Mouse (Mus musculus) intestine, embryonic 15.5 days (tissue): ENCODE measurements around the gene Irgm2. TPM values are rescaled to one million over a fixed set of nuclear protein-coding genes. Genes with fewer than 3 reads are reported as not detected.
A peak's percentile ranks its signal among the peaks of the same experiment; 100 is the strongest.

Source experiments
- ATAC-seq: fragments of 200-750 bp; cut with Nextera tagmentation; 2 replicates; pipeline ENCODE4 v1.8.0; 2017; ENCODE audit warnings: moderate TSS enrichment, moderate library complexity
- H3K27ac ChIP-seq: fragments of 300-500 bp; sonication (generic); 2 replicates; pipeline ENCODE4 v1.5.1; 2015; ENCODE audit warnings: mild to moderate bottlenecking, inconsistent platforms
- H3K27me3 ChIP-seq: fragments of 300-500 bp; sonication (generic); replicated peaks from 2 replicates; pipeline ENCODE4 v1.6.1; 2015; ENCODE audit warnings: inconsistent platforms
- H3K36me3 ChIP-seq: fragments of 300-500 bp; sonication (generic); 2 replicates; pipeline ENCODE4 v1.6.1; 2015; ENCODE audit warnings: inconsistent platforms
- H3K4me1 ChIP-seq: fragments of 300-500 bp; sonication (generic); replicated peaks from 2 replicates; pipeline ENCODE4 v1.6.1; 2015; ENCODE audit warnings: inconsistent platforms
- H3K4me2 ChIP-seq: fragments of 300-500 bp; sonication (generic); replicated peaks from 2 replicates; pipeline ENCODE4 v1.6.1; 2015; ENCODE audit warnings: mild to moderate bottlenecking, inconsistent platforms
- H3K4me3 ChIP-seq: fragments of 300-500 bp; sonication (generic); replicated peaks from 2 replicates; pipeline ENCODE4 v1.5.1; 2015; ENCODE audit warnings: inconsistent platforms
- H3K9ac ChIP-seq: fragments of 300-500 bp; sonication (generic); 2 replicates; pipeline ENCODE4 v1.6.1; 2015; ENCODE audit warnings: inconsistent platforms
- H3K9me3 ChIP-seq: fragments of 300-500 bp; sonication (generic); 2 replicates; pipeline ENCODE4 v1.6.1; 2016; ENCODE audit warnings: inconsistent platforms
- WGBS: fragments of 180-500 bp; shearing (Covaris S2); methylation state at CpG from one replicate; pipeline ENCODE4 v1.1.7; 2015; 5-methylcytosine and 5-hydroxymethylcytosine counted together
- polyA plus RNA-seq: library from polyadenylated mRNA; unstranded; fragments of >200 nt; fragmentation: Nextera tagmentation; extraction: Ambion mirVana; gene quantifications from 2 replicates; pipeline ENCODE4 v1.2.1, GENCODE M21; 2015

Irgm2 gene
- polyA plus RNA-seq, 1 experiment from 2014 or later = 3.8 TPM

DNA sequence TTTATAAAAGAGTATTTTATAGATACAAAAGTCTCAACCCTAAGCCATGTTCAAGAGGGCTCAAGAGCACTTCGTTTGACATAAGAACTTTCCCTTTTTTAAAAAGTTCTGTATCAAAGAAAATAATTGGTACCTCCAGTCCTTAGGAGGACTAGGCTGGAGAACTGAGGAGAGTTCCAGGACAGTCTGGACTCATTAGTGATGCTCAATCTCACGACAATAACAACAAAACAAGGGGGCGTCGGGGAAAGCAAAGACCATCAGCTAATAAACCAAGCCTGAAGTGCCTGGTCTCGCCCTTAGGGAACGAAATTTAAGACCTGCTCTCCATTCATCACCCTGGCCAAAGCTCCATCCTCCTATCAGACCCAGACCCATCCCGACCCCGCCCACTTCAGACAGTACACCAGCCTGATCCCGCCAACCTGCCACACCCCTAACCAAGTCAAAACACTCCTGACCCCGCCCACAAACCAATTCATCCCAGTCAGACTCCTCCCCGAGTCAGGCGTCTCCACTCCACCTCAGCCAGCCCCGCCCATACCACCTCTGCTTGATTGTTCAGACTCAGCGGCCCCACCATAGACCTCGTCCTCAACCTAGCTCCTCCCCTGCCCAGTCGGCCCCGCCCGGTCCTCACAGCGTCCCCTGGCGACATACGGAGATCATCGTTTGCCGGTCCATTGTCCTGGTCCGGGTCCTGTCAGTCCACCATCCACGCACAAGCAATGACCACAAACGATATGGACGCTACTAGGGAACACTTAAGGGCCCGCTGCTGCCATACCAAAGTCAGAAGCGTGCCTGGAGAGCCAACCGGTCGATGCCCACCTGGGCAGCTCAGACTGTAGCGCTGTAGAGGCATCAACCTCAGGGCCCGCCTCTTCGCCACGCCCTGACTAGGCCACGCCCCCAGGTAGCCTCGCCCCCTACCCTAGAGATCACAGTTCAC is 39.7 kb downstream of the Irgm2 start:
- peak; percentile 97 for ATAC-seq
- WGBS = 4% methylated on average over 37 of the region's 37 CpGs
- no peaks in the 10 kb centered on the region for H3K27me3 ChIP-seq
- H3K9me3 ChIP-seq = no peaks in the 10 kb centered on the region
- H3K36me3 ChIP-seq = no peaks in the 10 kb centered on the region
- peak overlapping the region; percentile 85 for H3K4me2 ChIP-seq
- no peak overlapping the region for H3K27ac ChIP-seq
- H3K4me3 ChIP-seq = peak overlapping the region; percentile 42
- H3K4me1 ChIP-seq = peaks cover 6% of the 10 kb centered on the region; the same call in 1 of the 2 replicates
- 0 out of 2 replicates have a peak overlapping the region, but pooled peaks have one; percentile 10 for H3K9ac ChIP-seq

GRCm38 (mm10) chr11:58247294-58247693 is 47.9 kb downstream of the Irgm2 start:
- H3K27me3 ChIP-seq = no peaks in the 10 kb centered on the region
- no peak for ATAC-seq

GRCm38 (mm10) chr11:58249203-58249981 is 50.0 kb downstream of the Irgm2 start:
- H3K27me3 ChIP-seq = no peaks in the 10 kb centered on the region
- H3K9me3 ChIP-seq = no peaks in the 10 kb centered on the region
- no peaks in the 10 kb centered on the region for H3K36me3 ChIP-seq
- no peak overlapping the region for H3K27ac ChIP-seq
- H3K4me1 ChIP-seq = no peaks in the 10 kb centered on the region
- no peak overlapping the region for H3K9ac ChIP-seq
- ATAC-seq = peak; percentile 56
- WGBS = 62% methylated on average over 7 of the region's 7 CpGs
- H3K4me3 ChIP-seq = no peak overlapping the region
- no peak overlapping the region for H3K4me2 ChIP-seq

More at GRCm38 (mm10) chr11:58247294-58247693, 47.9 kb downstream of the Irgm2 start:
- Histone ChIP-seq H3K9me3 (no peaks in the 10 kb centered on the region), H3K9ac (no peak overlapping the region), H3K4me1 (no peaks in the 10 kb centered on the region), H3K4me3 (no peak overlapping the region), H3K36me3 (no peaks in the 10 kb centered on the region), H3K4me2 (no peak overlapping the region), H3K27ac (no peak overlapping the region)
- WGBS = 42% methylated on average over 4 of the region's 4 CpGs

GRCm38 (mm10) chr11:58250550-58250949 is 51.1 kb downstream of the Irgm2 start:
- Histone ChIP-seq H3K9me3 (no peaks in the 10 kb centered on the region), H3K4me2 (no peak overlapping the region), H3K36me3 (no peaks in the 10 kb centered on the region), H3K27me3 (no peaks in the 10 kb centered on the region), H3K9ac (no peak overlapping the region), H3K4me3 (no peak overlapping the region), H3K4me1 (no peaks in the 10 kb centered on the region), H3K27ac (no peak overlapping the region)
- 61% methylated on average over 5 of the region's 5 CpGs for WGBS
- ATAC-seq = no peak

- Histone ChIP-seq H3K4me1 (no peaks in the 10 kb centered on the region), H3K36me3 (no peaks in the 10 kb centered on the region), H3K27me3 (no peaks in the 10 kb centered on the region), H3K9ac (no peak overlapping the region), H3K27ac (no peak overlapping the region), H3K4me2 (no peak overlapping the region), H3K4me3 (no peak overlapping the region), H3K9me3 (no peaks in the 10 kb centered on the region)
- 93% methylated on average over 3 of the region's 3 CpGs for WGBS
- no peak for ATAC-seq
These were observed 55.0 kb downstream of the Irgm2 start for GRCm38 (mm10) chr11:58254411-58254810.

GRCm38 (mm10) chr11:58257816-58258215 is 58.4 kb downstream of the Irgm2 start:
- no peak overlapping the region for H3K4me3 ChIP-seq
- H3K4me1 ChIP-seq = no peaks in the 10 kb centered on the region
- H3K9ac ChIP-seq = no peak overlapping the region
- WGBS = 84% methylated on average over 5 of the region's 5 CpGs
- no peak overlapping the region for H3K4me2 ChIP-seq
- no peaks in the 10 kb centered on the region for H3K36me3 ChIP-seq
- ATAC-seq = no peak
- H3K27me3 ChIP-seq = no peaks in the 10 kb centered on the region
- H3K9me3 ChIP-seq = no peaks in the 10 kb centered on the region
- H3K27ac ChIP-seq = no peak overlapping the region

DNA sequence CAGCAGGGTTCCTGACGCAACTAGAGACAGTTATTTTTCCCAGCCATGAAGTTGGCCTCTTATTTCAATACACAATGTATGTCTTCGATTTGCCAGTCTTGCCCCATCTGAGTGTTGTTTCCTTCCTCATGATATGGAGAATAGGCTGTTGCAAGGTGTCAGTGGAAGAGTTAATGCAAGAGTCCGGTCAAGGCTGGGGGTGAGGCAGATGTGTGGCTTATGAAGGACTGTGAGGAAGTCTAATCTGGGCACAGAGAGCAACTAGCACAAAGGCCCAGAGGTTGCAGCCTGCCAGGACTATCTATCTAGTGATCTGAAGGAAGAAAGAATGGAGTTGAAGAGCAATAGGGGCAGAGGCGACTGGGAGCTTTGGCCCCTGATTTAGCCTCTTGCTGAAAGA is 60.7 kb downstream of the Irgm2 start:
- Histone ChIP-seq H3K9me3 (no peaks in the 10 kb centered on the region), H3K27ac (no peak overlapping the region), H3K36me3 (no peaks in the 10 kb centered on the region), H3K4me2 (no peak overlapping the region), H3K4me3 (no peak overlapping the region), H3K9ac (no peak overlapping the region), H3K4me1 (no peaks in the 10 kb centered on the region), H3K27me3 (no peaks in the 10 kb centered on the region)
- WGBS = 88% methylated on average over 4 of the region's 4 CpGs
- ATAC-seq = no peak

- H3K27me3 ChIP-seq = no peaks in the 10 kb centered on the region
- H3K27ac ChIP-seq = no peak overlapping the region
- H3K9ac ChIP-seq = no peak overlapping the region
- H3K36me3 ChIP-seq = no peaks in the 10 kb centered on the region
- no peaks in the 10 kb centered on the region for H3K9me3 ChIP-seq
- WGBS = 85% methylated on average over 4 of the region's 4 CpGs
- ATAC-seq = no peak
- no peak overlapping the region for H3K4me2 ChIP-seq
- no peaks in the 10 kb centered on the region for H3K4me1 ChIP-seq
- no peak overlapping the region for H3K4me3 ChIP-seq
These were observed 62.4 kb downstream of the Irgm2 start for GRCm38 (mm10) chr11:58261826-58262225.

GRCm38 (mm10) chr11:58262336-58262735 is 62.9 kb downstream of the Irgm2 start:
- no peak overlapping the region for H3K4me2 ChIP-seq
- H3K27ac ChIP-seq = no peak overlapping the region
- H3K27me3 ChIP-seq = no peaks in the 10 kb centered on the region
- H3K9me3 ChIP-seq = no peaks in the 10 kb centered on the region
- H3K4me3 ChIP-seq = no peak overlapping the region
- no peak overlapping the region for H3K9ac ChIP-seq
- no peaks in the 10 kb centered on the region for H3K36me3 ChIP-seq
- no peaks in the 10 kb centered on the region for H3K4me1 ChIP-seq
- no peak for ATAC-seq
- 85% methylated on average over 3 of the region's 3 CpGs for WGBS

DNA sequence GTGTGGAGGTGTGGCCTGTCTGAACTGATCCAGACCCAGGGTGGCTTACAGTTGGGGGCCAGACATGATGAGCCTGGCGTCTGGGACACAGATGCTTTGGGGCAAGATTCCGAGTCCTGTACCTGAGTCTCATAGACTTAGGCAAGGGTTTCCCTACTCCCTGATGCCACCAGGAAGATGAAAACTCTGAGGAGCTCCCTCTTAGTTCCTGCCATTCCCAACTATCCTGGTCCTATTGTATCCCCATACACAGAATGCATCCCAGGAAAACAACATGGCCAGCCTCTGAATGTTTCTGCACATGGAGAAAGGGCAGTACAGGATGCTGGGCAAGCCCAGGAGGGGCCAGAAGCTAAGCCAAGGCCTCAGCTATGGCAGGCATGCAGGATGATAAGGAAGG is 64.1 kb downstream of the Irgm2 start:
- Histone ChIP-seq H3K4me3 (no peak overlapping the region), H3K9me3 (no peaks in the 10 kb centered on the region), H3K4me2 (no peak overlapping the region), H3K36me3 (no peaks in the 10 kb centered on the region), H3K9ac (no peak overlapping the region), H3K27ac (no peak overlapping the region), H3K4me1 (no peaks in the 10 kb centered on the region), H3K27me3 (no peaks in the 10 kb centered on the region)
- no peak for ATAC-seq
- 72% methylated on average over 2 of the region's 2 CpGs for WGBS

DNA sequence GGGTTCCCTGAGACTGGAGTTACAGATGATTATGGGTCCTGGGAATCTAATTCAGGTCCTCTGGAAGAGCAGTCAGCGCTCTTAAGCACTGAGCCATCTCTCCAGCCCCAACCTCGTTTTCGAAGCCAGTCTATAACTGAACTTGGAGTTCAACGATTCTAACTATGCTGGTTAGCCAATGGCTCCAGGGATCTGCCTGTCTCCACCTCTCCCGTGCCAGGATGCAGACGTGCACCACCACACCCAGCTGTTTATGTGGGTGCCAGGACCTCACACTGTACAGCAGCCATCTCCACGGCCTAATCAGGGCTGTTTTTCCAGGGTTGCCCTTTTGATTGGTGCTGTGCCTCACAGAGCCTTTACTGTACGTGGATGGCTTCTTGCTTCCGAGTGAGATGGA is 65.1 kb downstream of the Irgm2 start:
- Histone ChIP-seq H3K27me3 (no peaks in the 10 kb centered on the region), H3K36me3 (no peaks in the 10 kb centered on the region), H3K9me3 (no peaks in the 10 kb centered on the region), H3K4me1 (no peaks in the 10 kb centered on the region), H3K9ac (no peak overlapping the region), H3K4me3 (no peak overlapping the region), H3K27ac (no peak overlapping the region), H3K4me2 (no peak overlapping the region)
- no peak for ATAC-seq
- WGBS = 79% methylated on average over 9 of the region's 9 CpGs

DNA sequence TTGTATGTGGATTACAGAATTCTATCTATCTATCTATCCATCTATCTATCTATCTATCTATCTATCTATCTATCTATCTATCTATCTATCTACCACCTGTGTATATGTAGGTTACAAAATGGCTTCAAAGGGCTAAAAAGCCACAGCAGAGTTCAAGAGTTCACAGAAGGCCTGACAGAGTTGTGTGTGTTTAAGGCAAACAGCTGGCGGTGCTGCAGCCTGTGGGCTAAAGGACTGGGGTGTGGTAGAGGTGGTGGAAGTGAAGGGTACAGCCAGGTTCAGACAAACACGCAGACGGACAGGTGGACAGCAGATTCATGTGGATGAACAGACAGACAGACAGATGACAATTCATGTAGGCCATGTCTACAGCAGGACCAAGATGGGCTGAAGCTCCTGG is 68.9 kb downstream of the Irgm2 start:
- no peak overlapping the region for H3K9ac ChIP-seq
- no peak overlapping the region for H3K4me3 ChIP-seq
- no peaks in the 10 kb centered on the region for H3K9me3 ChIP-seq
- no peak overlapping the region for H3K4me2 ChIP-seq
- no peaks in the 10 kb centered on the region; the same call in 1 of the 2 replicates for H3K27me3 ChIP-seq
- H3K27ac ChIP-seq = no peak overlapping the region
- ATAC-seq = no peak
- no peaks in the 10 kb centered on the region for H3K36me3 ChIP-seq
- 70% methylated on average over 3 of the region's 3 CpGs for WGBS
- H3K4me1 ChIP-seq = no peaks in the 10 kb centered on the region
